Mouse (Mus musculus) frontal cortex, postnatal 25 days (tissue): ENCODE data around the gene Myog.
"Not testable (repeated sequence)": the region's sequence is repeated elsewhere in the genome, so short reads cannot be mapped to it uniquely, and the experiment has no call there.

Experiments used
- DNase-seq, 2 experiments: peaks; one replicate each; pipeline ENCODE4 v3.0.0; 2022; ENCODE audit warnings: low spot score in 2 of 2

The Myog gene

GRCm38 (mm10) chr1:134289598-134290099, at the start of gene Myog:
TSS of gene Myog (plus strand) at chr1:134289989.
- DNase-seq = no peak

GRCm38 (mm10) chr1:134240701-134241100, 49.1 kb upstream of the Myog start:
- no peak for DNase-seq

GRCm38 (mm10) chr1:134241298-134241697, 48.5 kb upstream of the Myog start:
- no peak for DNase-seq

- no peak for DNase-seq
These were observed 47.5 kb upstream of the Myog start for GRCm38 (mm10) chr1:134242286-134242685.

GRCm38 (mm10) chr1:134243505-134243904, 46.3 kb upstream of the Myog start:
- DNase-seq = no peak

- DNase-seq = peak; percentile 87 to 92
These were observed 45.6 kb upstream of the Myog start for GRCm38 (mm10) chr1:134243948-134244914.

- no peak for DNase-seq
These were observed 44.6 kb upstream of the Myog start for GRCm38 (mm10) chr1:134245004-134245717.

GRCm38 (mm10) chr1:134246590-134246989, 43.2 kb upstream of the Myog start:
- DNase-seq = no peak

GRCm38 (mm10) chr1:134249681-134250080, 40.1 kb upstream of the Myog start:
- DNase-seq = not testable (repeated sequence)

GRCm38 (mm10) chr1:134264341-134264740, 25.4 kb upstream of the Myog start:
- no peak for DNase-seq

GRCm38 (mm10) chr1:134265797-134266196, 24.0 kb upstream of the Myog start:
- no peak for DNase-seq

- no peak for DNase-seq
These were observed 19.8 kb upstream of the Myog start for GRCm38 (mm10) chr1:134270026-134270425.

- DNase-seq = no peak
These were observed 17.0 kb upstream of the Myog start for GRCm38 (mm10) chr1:134272754-134273250.

- DNase-seq = no peak
These were observed 16.0 kb upstream of the Myog start for GRCm38 (mm10) chr1:134273493-134274395.

GRCm38 (mm10) chr1:134274483-134274920, 15.3 kb upstream of the Myog start:
- no peak for DNase-seq

- no peak for DNase-seq
These were observed 13.9 kb upstream of the Myog start for GRCm38 (mm10) chr1:134275616-134276464.

- no peak for DNase-seq
These were observed 13.0 kb upstream of the Myog start for GRCm38 (mm10) chr1:134276823-134277222.

GRCm38 (mm10) chr1:134280174-134280573, 9.6 kb upstream of the Myog start:
- no peak for DNase-seq

- DNase-seq = no peak
These were observed 8.2 kb upstream of the Myog start for GRCm38 (mm10) chr1:134281563-134281962.

GRCm38 (mm10) chr1:134282342-134282741, 7.4 kb upstream of the Myog start:
- DNase-seq = no peak
